Mouse (Mus musculus): ENCODE results near the gene Myoz1. TPM values are rescaled to one million over a fixed set of nuclear protein-coding genes. Genes with fewer than 3 reads are reported as not detected.

Myoz1 gene
- polyA plus RNA-seq, 1 experiment: not detected

DNA sequence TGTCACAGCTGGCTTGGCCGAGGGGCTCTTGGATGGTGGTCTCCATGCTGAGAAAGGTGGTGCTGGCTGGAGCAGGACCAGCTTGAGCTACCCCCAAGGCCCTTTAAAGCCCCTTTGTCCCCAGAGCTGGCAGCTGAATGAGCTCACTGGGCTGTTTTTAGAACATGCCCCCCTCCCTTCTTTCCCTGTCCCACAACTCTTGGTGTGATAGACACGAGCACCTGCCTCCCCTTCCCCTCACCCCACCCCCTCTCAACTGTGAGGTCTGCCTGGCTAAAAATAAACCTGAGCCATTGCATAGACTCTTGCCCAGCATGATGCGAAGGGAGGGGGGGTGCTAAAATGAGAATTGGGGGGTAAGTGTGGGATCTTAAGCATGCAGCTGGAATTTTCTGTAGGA is 8.1 kb upstream of the Myoz1 start:
- no peaks in the 10 kb centered on the region for H3K9me3 ChIP-seq (replicated peaks; ENCODE audit: control insufficient read depth, insufficient read depth, low read length, poor library complexity, severe bottlenecking)
- no peaks in the 10 kb centered on the region for H3K27me3 ChIP-seq (ENCODE audit: control insufficient read depth, insufficient read depth, low read length, poor library complexity, severe bottlenecking)
- TF ChIP-seq CTCF (IDR thresholded peaks at IDR 0.05; ENCODE audit: low read depth, low read length) (no peak), POLR2A (IDR thresholded peaks at IDR 0.05; ENCODE audit: insufficient read depth, low read length) (no peak), EP300 (IDR thresholded peaks at IDR 0.05; ENCODE audit: insufficient read depth, low read depth, low read length) (no peak)
- H3K27ac ChIP-seq (ENCODE audit: insufficient read depth, low read length): no peak overlapping the region
- no peaks in the 10 kb centered on the region for H3K36me3 ChIP-seq (ENCODE audit: control insufficient read depth, insufficient read depth, low read length, poor library complexity, severe bottlenecking)
- no peak overlapping the region for H3K9ac ChIP-seq (ENCODE audit: low read depth, poor library complexity, severe bottlenecking)
- H3K4me3 ChIP-seq (ENCODE audit: low read depth, low read length): no peak overlapping the region
- H3K4me1 ChIP-seq (ENCODE audit: control insufficient read depth, insufficient read depth, low read length): peaks cover 1% of the 10 kb centered on the region

DNA sequence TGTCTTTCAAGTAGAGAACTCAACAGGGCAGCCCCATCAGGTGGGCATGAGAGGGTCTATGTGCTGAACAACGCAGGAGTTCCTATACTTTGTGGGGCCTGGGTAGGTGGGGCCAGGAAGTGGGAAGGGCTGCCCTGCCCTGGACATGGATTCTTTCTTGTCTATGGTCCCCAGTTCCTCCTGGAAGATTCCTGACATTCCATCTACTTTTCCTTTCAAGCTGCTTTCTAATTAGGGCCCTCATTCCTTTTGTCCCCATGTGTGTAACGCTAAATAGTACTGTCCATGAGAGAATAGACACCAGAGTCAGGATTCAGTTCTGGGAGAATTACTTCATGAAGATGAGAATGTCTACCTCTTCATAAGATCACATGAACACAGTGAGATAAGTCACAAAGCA is 7.3 kb upstream of the Myoz1 start:
- no peaks in the 10 kb centered on the region for H3K9me3 ChIP-seq (replicated peaks; ENCODE audit: control insufficient read depth, insufficient read depth, low read length, poor library complexity, severe bottlenecking)
- H3K4me3 ChIP-seq (ENCODE audit: low read depth, low read length): no peak overlapping the region
- no peak for TF ChIP-seq EP300 (IDR thresholded peaks at IDR 0.05; ENCODE audit: insufficient read depth, low read depth, low read length)
- no peak for TF ChIP-seq CTCF (IDR thresholded peaks at IDR 0.05; ENCODE audit: low read depth, low read length)
- no peak for TF ChIP-seq POLR2A (IDR thresholded peaks at IDR 0.05; ENCODE audit: insufficient read depth, low read length)
- H3K9ac ChIP-seq (ENCODE audit: low read depth, poor library complexity, severe bottlenecking): no peak overlapping the region
- H3K27ac ChIP-seq (ENCODE audit: insufficient read depth, low read length): 0 out of 2 replicates have a peak overlapping the region, but pooled peaks have one; percentile 4
- no peaks in the 10 kb centered on the region for H3K27me3 ChIP-seq (ENCODE audit: control insufficient read depth, insufficient read depth, low read length, poor library complexity, severe bottlenecking)
- peaks cover 1% of the 10 kb centered on the region for H3K4me1 ChIP-seq (ENCODE audit: control insufficient read depth, insufficient read depth, low read length)
- no peaks in the 10 kb centered on the region for H3K36me3 ChIP-seq (ENCODE audit: control insufficient read depth, insufficient read depth, low read length, poor library complexity, severe bottlenecking)

DNA sequence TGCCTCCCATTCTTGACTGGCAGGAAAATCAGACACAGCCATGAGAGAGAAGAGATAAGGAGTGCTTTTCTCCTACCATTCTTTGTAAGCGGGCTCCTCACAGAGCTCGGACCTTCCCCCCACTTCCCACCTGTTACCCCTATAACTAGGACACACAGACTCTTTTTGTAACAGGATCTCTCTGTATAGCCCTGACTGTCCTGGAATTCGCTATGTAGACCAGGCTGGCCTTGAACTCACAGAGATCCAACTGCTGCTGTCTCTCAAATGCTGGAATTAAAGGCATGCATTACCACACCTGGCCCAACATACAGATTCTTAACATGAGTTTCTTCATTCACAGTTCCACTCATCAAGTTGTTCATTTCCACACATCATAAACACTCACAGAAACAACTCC is 6.4 kb upstream of the Myoz1 start:
- Histone ChIP-seq H3K27ac (ENCODE audit: insufficient read depth, low read length) (no peak overlapping the region), H3K9ac (ENCODE audit: low read depth, poor library complexity, severe bottlenecking) (no peak overlapping the region)

DNA sequence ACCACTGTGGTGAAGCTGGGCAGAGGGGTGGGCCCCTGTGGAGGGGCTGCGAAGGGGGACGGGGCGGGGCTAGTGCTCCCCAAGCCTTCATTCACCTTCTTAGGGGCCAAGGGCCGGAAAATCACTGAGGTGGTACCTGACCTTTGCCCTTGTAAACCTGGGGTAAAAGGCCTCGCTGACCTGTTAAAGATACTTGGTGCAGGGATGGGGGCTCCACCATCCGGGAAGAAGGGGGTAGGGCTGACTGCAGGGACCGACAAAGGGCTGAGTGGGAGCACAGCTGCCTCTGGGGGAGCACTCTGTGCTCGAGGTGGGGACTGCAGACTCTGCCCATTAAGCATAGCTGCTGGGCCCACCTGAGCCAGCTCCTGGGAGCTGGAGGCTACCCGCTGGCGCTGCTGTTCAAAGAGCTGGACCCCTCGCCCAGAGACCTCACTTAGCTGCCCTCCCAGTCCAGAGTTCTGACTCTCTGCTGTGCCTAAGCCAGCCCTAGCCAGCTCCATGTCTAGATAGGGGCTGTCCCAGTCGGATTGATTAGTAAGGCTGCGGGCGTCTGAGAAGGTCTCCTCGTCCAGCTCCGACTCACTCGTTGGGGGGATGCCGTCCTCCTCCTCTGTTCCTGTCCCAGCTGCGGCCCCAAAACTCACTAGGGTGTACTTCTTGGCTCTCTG is 5.5 kb upstream of the Myoz1 start:
- no peaks in the 10 kb centered on the region for H3K27me3 ChIP-seq (ENCODE audit: control insufficient read depth, insufficient read depth, low read length, poor library complexity, severe bottlenecking)
- H3K9me3 ChIP-seq (replicated peaks; ENCODE audit: control insufficient read depth, insufficient read depth, low read length, poor library complexity, severe bottlenecking): no peaks in the 10 kb centered on the region
- H3K27ac ChIP-seq (ENCODE audit: insufficient read depth, low read length): no peak overlapping the region

More for the DNA sequence above, 6.4 kb upstream of the Myoz1 start:
- Histone ChIP-seq H3K36me3 (ENCODE audit: control insufficient read depth, insufficient read depth, low read length, poor library complexity, severe bottlenecking) (no peaks in the 10 kb centered on the region), H3K27me3 (ENCODE audit: control insufficient read depth, insufficient read depth, low read length, poor library complexity, severe bottlenecking) (no peaks in the 10 kb centered on the region), H3K4me3 (ENCODE audit: low read depth, low read length) (no peak overlapping the region), H3K9me3 (replicated peaks; ENCODE audit: control insufficient read depth, insufficient read depth, low read length, poor library complexity, severe bottlenecking) (no peaks in the 10 kb centered on the region), H3K4me1 (ENCODE audit: control insufficient read depth, insufficient read depth, low read length) (peaks cover 1% of the 10 kb centered on the region)
- TF ChIP-seq EP300 (IDR thresholded peaks at IDR 0.05; ENCODE audit: insufficient read depth, low read depth, low read length) (no peak), POLR2A (IDR thresholded peaks at IDR 0.05; ENCODE audit: insufficient read depth, low read length) (no peak), CTCF (IDR thresholded peaks at IDR 0.05; ENCODE audit: low read depth, low read length) (no peak)

DNA sequence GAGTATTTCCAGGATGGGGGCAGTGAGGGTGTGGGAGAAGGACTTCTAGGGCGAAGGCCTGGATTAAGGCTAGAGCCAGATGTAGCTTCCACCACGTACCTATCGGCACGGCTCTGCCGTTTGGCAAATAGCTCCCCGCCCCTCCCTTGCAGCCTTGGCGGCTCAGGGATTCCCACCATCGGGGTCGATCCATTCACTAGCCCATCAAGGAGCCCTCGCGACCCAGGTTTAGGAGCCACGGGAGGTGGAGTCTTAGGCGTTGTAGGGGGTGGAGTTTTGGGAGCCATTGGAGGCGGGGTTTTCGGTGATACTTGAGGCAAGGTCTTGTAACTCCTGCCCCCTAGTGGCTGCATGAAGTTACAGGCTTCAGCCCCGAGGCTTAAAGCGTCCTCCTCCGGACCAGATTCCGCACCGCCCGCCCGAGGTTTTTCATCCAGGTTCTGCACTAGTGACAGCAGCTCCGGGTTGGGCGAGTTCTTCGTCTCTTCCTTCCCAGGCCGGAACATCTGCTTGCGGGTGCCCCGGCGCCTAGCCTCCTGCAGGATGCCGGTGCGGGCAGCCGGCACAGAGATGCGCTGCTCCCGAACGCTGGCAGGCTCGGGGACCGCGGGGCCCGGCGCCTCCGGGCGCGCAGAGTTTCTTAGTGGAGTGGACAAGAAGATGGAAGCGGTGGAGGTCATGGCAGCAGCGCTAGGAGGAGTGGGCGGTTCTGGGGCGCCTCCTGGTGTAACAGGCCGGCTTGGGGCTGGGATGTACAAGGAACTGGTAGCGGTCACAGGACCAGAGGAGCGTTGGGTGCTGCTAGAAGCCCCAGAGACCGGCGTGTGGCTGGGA is 4.7 kb upstream of the Myoz1 start:
- Histone ChIP-seq H3K9ac (ENCODE audit: low read depth, poor library complexity, severe bottlenecking) (peak overlapping the region; percentile 70), H3K27me3 (ENCODE audit: control insufficient read depth, insufficient read depth, low read length, poor library complexity, severe bottlenecking) (no peaks in the 10 kb centered on the region), H3K4me1 (ENCODE audit: control insufficient read depth, insufficient read depth, low read length) (peaks cover 1% of the 10 kb centered on the region), H3K9me3 (replicated peaks; ENCODE audit: control insufficient read depth, insufficient read depth, low read length, poor library complexity, severe bottlenecking) (no peaks in the 10 kb centered on the region), H3K4me3 (ENCODE audit: low read depth, low read length) (peak overlapping the region; percentile 85), H3K27ac (ENCODE audit: insufficient read depth, low read length) (peak overlapping the region; percentile 4; the same call in 1 of the 2 replicates), H3K36me3 (ENCODE audit: control insufficient read depth, insufficient read depth, low read length, poor library complexity, severe bottlenecking) (no peaks in the 10 kb centered on the region)
- peak; percentile 84 for TF ChIP-seq CTCF (IDR thresholded peaks at IDR 0.05; ENCODE audit: low read depth, low read length)
- TF ChIP-seq EP300 (IDR thresholded peaks at IDR 0.05; ENCODE audit: insufficient read depth, low read depth, low read length): peak; percentile 49; the same call in 1 of the 2 replicates
- TF ChIP-seq POLR2A (IDR thresholded peaks at IDR 0.05; ENCODE audit: insufficient read depth, low read length): peak; percentile 77

More for the DNA sequence above, 5.5 kb upstream of the Myoz1 start:
- no peaks in the 10 kb centered on the region for H3K36me3 ChIP-seq (ENCODE audit: control insufficient read depth, insufficient read depth, low read length, poor library complexity, severe bottlenecking)
- peaks cover 1% of the 10 kb centered on the region for H3K4me1 ChIP-seq (ENCODE audit: control insufficient read depth, insufficient read depth, low read length)
- TF ChIP-seq CTCF (IDR thresholded peaks at IDR 0.05; ENCODE audit: low read depth, low read length) (no peak), EP300 (IDR thresholded peaks at IDR 0.05; ENCODE audit: insufficient read depth, low read depth, low read length) (no peak), POLR2A (IDR thresholded peaks at IDR 0.05; ENCODE audit: insufficient read depth, low read length) (no peak)
- H3K9ac ChIP-seq (ENCODE audit: low read depth, poor library complexity, severe bottlenecking): peak overlapping the region; percentile 63
- peak overlapping the region; percentile 68 for H3K4me3 ChIP-seq (ENCODE audit: low read depth, low read length)
